Mouse (Mus musculus) ovary, postnatal 10 days (tissue): ENCODE data around the gene Lrrc8d.

ENCODE experiments used
- DNase-seq: peaks from one replicate; pipeline ENCODE4 v3.0.0; 2022; ENCODE audit warnings: low spot score

Gene Lrrc8d

GRCm38 (mm10) chr5:105821390-105821789 lies 121.6 kb downstream of the Lrrc8d start:
- no peak for DNase-seq

GRCm38 (mm10) chr5:105822521-105823498 lies 123.0 kb downstream of the Lrrc8d start:
- DNase-seq: no peak

GRCm38 (mm10) chr5:105824282-105824681 lies 124.5 kb downstream of the Lrrc8d start:
- DNase-seq: no peak

GRCm38 (mm10) chr5:105824827-105825226 lies 125.1 kb downstream of the Lrrc8d start:
- no peak for DNase-seq

- DNase-seq: no peak
Measured at GRCm38 (mm10) chr5:105826916-105827510, 127.2 kb downstream of the Lrrc8d start.

GRCm38 (mm10) chr5:105828050-105828449 lies 128.3 kb downstream of the Lrrc8d start:
- DNase-seq: no peak

- DNase-seq: no peak
Measured at GRCm38 (mm10) chr5:105829008-105829586, 129.3 kb downstream of the Lrrc8d start.

GRCm38 (mm10) chr5:105832140-105832539 lies 132.4 kb downstream of the Lrrc8d start:
- no peak for DNase-seq

- no peak for DNase-seq
Measured at GRCm38 (mm10) chr5:105833923-105834322, 134.2 kb downstream of the Lrrc8d start.

GRCm38 (mm10) chr5:105836006-105836405 lies 136.2 kb downstream of the Lrrc8d start:
- DNase-seq: no peak

GRCm38 (mm10) chr5:105839740-105840310 lies 140.1 kb downstream of the Lrrc8d start:
- no peak for DNase-seq

- DNase-seq: no peak
Measured at GRCm38 (mm10) chr5:105844044-105844753, 144.4 kb downstream of the Lrrc8d start.

GRCm38 (mm10) chr5:105845041-105845440 lies 145.3 kb downstream of the Lrrc8d start:
- DNase-seq: no peak

- DNase-seq: no peak
Measured at GRCm38 (mm10) chr5:105847726-105848125, 148.0 kb downstream of the Lrrc8d start.

- DNase-seq: no peak
Measured at GRCm38 (mm10) chr5:105849222-105849621, 149.5 kb downstream of the Lrrc8d start.

GRCm38 (mm10) chr5:105849643-105850042 lies 149.9 kb downstream of the Lrrc8d start:
- DNase-seq: no peak

- no peak for DNase-seq
Measured at GRCm38 (mm10) chr5:105853271-105853670, 153.5 kb downstream of the Lrrc8d start.

- no peak for DNase-seq
Measured at GRCm38 (mm10) chr5:105857486-105857885, 157.7 kb downstream of the Lrrc8d start.

GRCm38 (mm10) chr5:105858754-105859694 lies 159.3 kb downstream of the Lrrc8d start:
- no peak for DNase-seq

- DNase-seq: no peak
Measured at GRCm38 (mm10) chr5:105859716-105860460, 160.1 kb downstream of the Lrrc8d start.
